Mouse (Mus musculus) urinary bladder, postnatal 25 days (tissue): Measurements from ENCODE around the gene Ak7.

Experiments
- DNase-seq: peaks from one replicate; pipeline ENCODE4 v3.0.0; 2022; ENCODE audit warnings: low spot score

The Ak7 gene

GRCm38 (mm10) chr12:105730851-105731460 lies 25.2 kb downstream of the Ak7 start:
- no peak for DNase-seq

- no peak for DNase-seq
Observed at GRCm38 (mm10) chr12:105733370-105734159, 27.8 kb downstream of the Ak7 start.

GRCm38 (mm10) chr12:105735226-105735888 lies 29.6 kb downstream of the Ak7 start:
- DNase-seq, result no peak

GRCm38 (mm10) chr12:105735889-105736251 lies 30.1 kb downstream of the Ak7 start:
- no peak for DNase-seq

- no peak for DNase-seq
Observed at GRCm38 (mm10) chr12:105738316-105739096, 32.7 kb downstream of the Ak7 start.

- no peak for DNase-seq
Observed at GRCm38 (mm10) chr12:105739656-105740055, 33.9 kb downstream of the Ak7 start.

- DNase-seq, result no peak
Observed at GRCm38 (mm10) chr12:105748114-105748513, 42.3 kb downstream of the Ak7 start.

- no peak for DNase-seq
Observed at GRCm38 (mm10) chr12:105753813-105754212, 48.0 kb downstream of the Ak7 start.

- DNase-seq, result no peak
Observed at GRCm38 (mm10) chr12:105757816-105758497, 52.2 kb downstream of the Ak7 start.

- no peak for DNase-seq
Observed at GRCm38 (mm10) chr12:105758911-105759310, 53.1 kb downstream of the Ak7 start.

GRCm38 (mm10) chr12:105759849-105760478 lies 54.2 kb downstream of the Ak7 start:
- DNase-seq, result no peak

- no peak for DNase-seq
Observed at GRCm38 (mm10) chr12:105761171-105761570, 55.4 kb downstream of the Ak7 start.

- no peak for DNase-seq
Observed at GRCm38 (mm10) chr12:105761629-105762028, 55.9 kb downstream of the Ak7 start.

GRCm38 (mm10) chr12:105769700-105770099 lies 63.9 kb downstream of the Ak7 start:
- no peak for DNase-seq

GRCm38 (mm10) chr12:105774871-105775270 lies 69.1 kb downstream of the Ak7 start:
- no peak for DNase-seq

- DNase-seq, result no peak
Observed at GRCm38 (mm10) chr12:105777651-105778050, 71.9 kb downstream of the Ak7 start.

GRCm38 (mm10) chr12:105784196-105784999 lies 78.6 kb downstream of the Ak7 start, which contains the start of gene Papola:
Papola (plus strand) TSS chr12:105784694.
- DNase-seq, result peak; percentile 74

GRCm38 (mm10) chr12:105785000-105785774 lies 79.4 kb downstream of the Ak7 start:
- peak; percentile 67 for DNase-seq

GRCm38 (mm10) chr12:105786113-105786512 lies 80.3 kb downstream of the Ak7 start:
- no peak for DNase-seq

- DNase-seq, result no peak
Observed at GRCm38 (mm10) chr12:105787626-105788025, 81.8 kb downstream of the Ak7 start.
